Mouse (Mus musculus) lung, embryonic 16.5 days (tissue): ENCODE measurements around the gene F2r. TPM values are rescaled to one million over a fixed set of nuclear protein-coding genes. Genes with fewer than 3 reads are reported as not detected.

Experiments
- ATAC-seq: fragments of 200-750 bp; cut with Nextera tagmentation; 2 replicates; pipeline ENCODE4 v1.8.0; 2017; ENCODE audit warnings: low read depth, mild to moderate bottlenecking, moderate library complexity
- H3K27ac ChIP-seq: fragments of 300-500 bp; sonication (generic); 2 replicates; pipeline ENCODE4 v1.5.1; 2014; ENCODE audit warnings: mild to moderate bottlenecking, control low read depth, low read length
- H3K27me3 ChIP-seq: fragments of 300-500 bp; sonication (generic); 2 replicates; pipeline ENCODE4 v1.6.1; 2014; ENCODE audit warnings: low read depth, low read length, mixed read lengths; ENCODE audit not compliant: control insufficient read depth, insufficient read depth
- H3K36me3 ChIP-seq: fragments of 300-500 bp; sonication (generic); 2 replicates; pipeline ENCODE4 v1.6.1; 2014; ENCODE audit warnings: low read length; ENCODE audit not compliant: control insufficient read depth, insufficient read depth
- H3K4me1 ChIP-seq: fragments of 300-500 bp; sonication (generic); replicated peaks from 2 replicates; pipeline ENCODE4 v1.6.1; 2014; ENCODE audit warnings: low read length, mixed read lengths; ENCODE audit not compliant: control insufficient read depth, insufficient read depth
- H3K4me2 ChIP-seq: fragments of 300-500 bp; sonication (generic); 2 replicates; pipeline ENCODE4 v1.6.1; 2014; ENCODE audit warnings: low read depth, low read length, control low read depth
- H3K4me3 ChIP-seq: fragments of 300-500 bp; sonication (generic); 2 replicates; pipeline ENCODE4 v1.5.1; 2014; ENCODE audit warnings: mild to moderate bottlenecking, low read length, control low read depth
- H3K9ac ChIP-seq: fragments of 300-500 bp; sonication (generic); 2 replicates; pipeline ENCODE4 v1.6.1; 2014; ENCODE audit warnings: low read length, control low read depth
- H3K9me3 ChIP-seq: fragments of 300-500 bp; sonication (generic); 2 replicates; pipeline ENCODE4 v1.6.1; 2016; ENCODE audit warnings: low read length; ENCODE audit not compliant: control insufficient read depth
- WGBS: fragments of 180-500 bp; shearing (Covaris S2); extraction: QIAGEN DNeasy Blood & Tissue Kit; methylation state at CpG from one replicate; pipeline ENCODE4 v1.1.7; 2014; 5-methylcytosine and 5-hydroxymethylcytosine counted together
- polyA plus RNA-seq: library from polyadenylated mRNA; unstranded; fragments of >200 nt; fragmentation: Nextera tagmentation; extraction: Ambion mirVana; gene quantifications from 2 replicates; pipeline ENCODE4 v1.2.1, GENCODE M21; 2015

F2r gene
- polyA plus RNA-seq = 123 and 124 TPM in 2 replicates

- Histone ChIP-seq H3K4me2 (peak within 1 kb of the TSS; percentile 71), H3K9me3 (no peaks in the 10 kb centered on the region), H3K27me3 (no peaks in the 10 kb centered on the region), H3K27ac (peak within 1 kb of the TSS; percentile 88), H3K4me3 (peak within 1 kb of the TSS; percentile 89), H3K9ac (peak within 1 kb of the TSS; percentile 98), H3K4me1 (peaks cover 19% of the 10 kb centered on the region), H3K36me3 (no peaks in the 10 kb centered on the region)
- under 1% methylated on average over 34 of the region's 42 CpGs for WGBS
- ATAC-seq = peak; percentile 96
These were observed at the start of gene F2r for GRCm38 (mm10) chr13:95618309-95618712. Gene F2r (minus strand): TSS chr13:95618487.

- Histone ChIP-seq H3K36me3 (0 out of 2 replicates have a peak, but pooled peaks cover 4% of the 10 kb centered on the region), H3K4me2 (no peak overlapping the region), H3K27me3 (no peaks in the 10 kb centered on the region), H3K9me3 (no peaks in the 10 kb centered on the region; the same call in 1 of the 2 replicates), H3K27ac (no peak overlapping the region), H3K9ac (no peak overlapping the region), H3K4me3 (no peak overlapping the region), H3K4me1 (no peaks in the 10 kb centered on the region)
- 8% methylated on average over 7 of the region's 7 CpGs for WGBS
- ATAC-seq = peak; percentile 39; the same call in 1 of the 2 replicates
These were observed 49.0 kb upstream of the F2r start for GRCm38 (mm10) chr13:95667260-95667659.

GRCm38 (mm10) chr13:95665644-95666356, 47.5 kb upstream of the F2r start:
- 0 out of 2 replicates have a peak, but pooled peaks cover 4% of the 10 kb centered on the region for H3K36me3 ChIP-seq
- no peak for ATAC-seq
- no peaks in the 10 kb centered on the region for H3K27me3 ChIP-seq
- H3K27ac ChIP-seq = no peak overlapping the region
- H3K9ac ChIP-seq = no peak overlapping the region
- no peak overlapping the region for H3K4me3 ChIP-seq
- no peak overlapping the region for H3K4me2 ChIP-seq
- no peaks in the 10 kb centered on the region; the same call in 1 of the 2 replicates for H3K9me3 ChIP-seq
- no peaks in the 10 kb centered on the region for H3K4me1 ChIP-seq
- WGBS = 82% methylated on average over 13 of the region's 13 CpGs

GRCm38 (mm10) chr13:95663834-95664233, 45.5 kb upstream of the F2r start:
- Histone ChIP-seq H3K9ac (no peak overlapping the region), H3K9me3 (no peaks in the 10 kb centered on the region; the same call in 1 of the 2 replicates), H3K4me3 (no peak overlapping the region), H3K27me3 (no peaks in the 10 kb centered on the region), H3K4me2 (no peak overlapping the region), H3K27ac (no peak overlapping the region), H3K36me3 (0 out of 2 replicates have a peak, but pooled peaks cover 2% of the 10 kb centered on the region), H3K4me1 (no peaks in the 10 kb centered on the region)
- whole genome bisulfite sequencing = 96% methylated on average over 4 of the region's 4 CpGs
- ATAC-seq = no peak

GRCm38 (mm10) chr13:95659432-95659831, 41.1 kb upstream of the F2r start:
- no peak overlapping the region for H3K9ac ChIP-seq
- WGBS = 64% methylated on average over 7 of the region's 7 CpGs
- no peak for ATAC-seq
- H3K4me1 ChIP-seq = peaks cover 6% of the 10 kb centered on the region
- H3K36me3 ChIP-seq = 0 out of 2 replicates have a peak, but pooled peaks cover 2% of the 10 kb centered on the region
- no peak overlapping the region; the same call in 1 of the 2 replicates for H3K4me2 ChIP-seq
- H3K9me3 ChIP-seq = no peaks in the 10 kb centered on the region; the same call in 1 of the 2 replicates
- no peaks in the 10 kb centered on the region for H3K27me3 ChIP-seq
- H3K4me3 ChIP-seq = no peak overlapping the region
- no peak overlapping the region for H3K27ac ChIP-seq

DNA sequence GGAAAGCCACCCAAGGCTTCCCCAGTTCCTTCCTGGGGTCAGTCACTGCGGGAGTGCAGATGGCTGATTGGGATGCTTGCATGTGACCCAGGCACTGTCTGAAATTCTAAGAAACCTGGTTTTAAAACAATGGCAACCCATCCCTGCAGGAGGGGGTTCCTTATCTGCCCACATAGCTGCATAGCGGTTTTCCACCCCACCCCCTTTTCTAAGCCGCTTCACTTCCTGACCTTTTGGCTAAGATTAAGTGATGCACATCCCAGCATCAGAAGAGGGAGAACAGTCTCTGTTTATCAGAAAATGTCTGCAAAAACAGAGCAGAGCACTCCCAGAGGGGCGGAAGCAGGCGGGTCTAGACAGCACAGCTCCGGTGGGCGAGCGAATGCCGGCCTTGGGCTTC, 38.9 kb upstream of the F2r start:
- H3K27ac ChIP-seq = no peak overlapping the region
- H3K36me3 ChIP-seq = no peaks in the 10 kb centered on the region
- H3K9ac ChIP-seq = no peak overlapping the region
- H3K27me3 ChIP-seq = no peaks in the 10 kb centered on the region
- 52% methylated on average over 9 of the region's 9 CpGs for WGBS
- ATAC-seq = 0 out of 2 replicates have a peak, but pooled peaks have one; percentile 37
- H3K9me3 ChIP-seq = no peaks in the 10 kb centered on the region
- H3K4me2 ChIP-seq = no peak overlapping the region
- H3K4me3 ChIP-seq = no peak overlapping the region
- peaks cover 6% of the 10 kb centered on the region for H3K4me1 ChIP-seq

- peak; percentile 90 for ATAC-seq
- no peak overlapping the region for H3K4me3 ChIP-seq
- H3K9ac ChIP-seq = peak overlapping the region; percentile 19; the same call in 1 of the 2 replicates
- H3K9me3 ChIP-seq = no peaks in the 10 kb centered on the region
- no peak overlapping the region for H3K27ac ChIP-seq
- H3K4me1 ChIP-seq = peaks cover 6% of the 10 kb centered on the region
- no peaks in the 10 kb centered on the region for H3K27me3 ChIP-seq
- H3K36me3 ChIP-seq = no peaks in the 10 kb centered on the region
- H3K4me2 ChIP-seq = no peak overlapping the region
- WGBS = 31% methylated on average over 9 of the region's 9 CpGs
These were observed 37.0 kb upstream of the F2r start for GRCm38 (mm10) chr13:95655284-95655683.

DNA sequence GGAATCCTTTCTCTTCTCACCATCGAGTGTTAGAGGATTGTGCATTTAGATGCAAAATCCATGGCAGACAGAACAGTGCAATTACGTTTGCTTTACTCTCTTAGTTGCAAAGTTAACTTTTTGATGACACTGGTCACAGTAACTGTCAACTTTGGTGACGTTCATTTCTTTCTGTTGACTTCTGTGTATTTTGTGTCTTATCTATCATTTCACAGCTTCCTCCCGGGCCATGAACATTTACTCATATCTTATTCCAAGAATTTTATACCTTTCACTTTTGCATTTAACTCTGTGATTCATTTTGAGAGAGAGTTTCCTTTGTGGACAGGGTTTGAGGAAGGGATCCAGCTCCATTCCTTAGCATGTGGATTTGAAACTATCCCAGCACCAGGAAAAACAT, 35.4 kb upstream of the F2r start:
- peaks cover 6% of the 10 kb centered on the region for H3K4me1 ChIP-seq
- no peak overlapping the region for H3K4me2 ChIP-seq
- WGBS = 65% methylated on average over 4 of the region's 4 CpGs
- H3K36me3 ChIP-seq = no peaks in the 10 kb centered on the region
- no peak for ATAC-seq
- H3K27me3 ChIP-seq = no peaks in the 10 kb centered on the region
- no peak overlapping the region for H3K4me3 ChIP-seq
- no peak overlapping the region for H3K9ac ChIP-seq
- H3K27ac ChIP-seq = no peak overlapping the region
- no peaks in the 10 kb centered on the region for H3K9me3 ChIP-seq

DNA sequence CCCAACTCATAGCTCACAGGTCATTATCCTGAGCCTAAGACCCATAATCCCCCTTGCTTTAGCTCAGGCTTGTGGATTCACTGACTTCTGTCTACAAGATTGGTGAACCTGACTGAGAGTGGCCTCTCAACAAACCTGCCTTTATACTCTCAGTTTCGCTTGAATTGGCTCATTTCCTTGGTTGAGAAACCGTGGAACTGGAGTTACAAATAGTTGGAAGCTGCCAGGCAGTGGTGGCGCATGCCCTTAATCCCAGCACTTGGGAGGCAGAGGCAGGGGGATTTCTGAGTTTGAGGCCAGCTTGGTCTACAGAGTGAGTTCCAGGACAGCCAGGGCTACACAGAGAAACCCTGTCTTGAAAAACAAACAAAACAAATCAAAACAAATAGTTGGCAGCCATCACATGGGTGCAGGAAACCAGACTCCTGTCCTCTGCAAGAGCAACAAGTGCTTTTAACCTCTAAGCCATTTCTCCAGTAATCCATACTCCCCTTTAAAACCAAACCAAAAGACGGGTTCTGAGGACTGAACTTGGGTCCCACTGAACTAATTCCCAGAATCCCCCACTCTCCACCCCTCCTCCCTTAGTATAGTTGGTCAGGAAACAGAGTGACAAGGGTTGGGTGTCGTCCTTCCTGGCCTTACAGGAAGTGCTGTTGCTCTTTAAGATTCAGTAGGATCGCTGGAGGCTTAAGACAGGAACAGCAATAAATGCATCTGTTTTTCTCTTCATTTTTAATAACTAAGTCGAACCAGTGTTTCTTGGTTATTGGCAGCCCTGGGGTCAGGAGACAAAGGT, 33.8 kb upstream of the F2r start:
- H3K27ac ChIP-seq = no peak overlapping the region
- ATAC-seq = no peak
- H3K4me2 ChIP-seq = no peak overlapping the region
- no peaks in the 10 kb centered on the region for H3K9me3 ChIP-seq
- 73% methylated on average over 7 of the region's 7 CpGs for WGBS
- no peaks in the 10 kb centered on the region for H3K27me3 ChIP-seq
- peaks cover 6% of the 10 kb centered on the region for H3K4me1 ChIP-seq
- H3K4me3 ChIP-seq = no peak overlapping the region
- H3K36me3 ChIP-seq = no peaks in the 10 kb centered on the region
- no peak overlapping the region for H3K9ac ChIP-seq
